Mouse (Mus musculus): Measurements from ENCODE around the gene Glis3.

DNA sequence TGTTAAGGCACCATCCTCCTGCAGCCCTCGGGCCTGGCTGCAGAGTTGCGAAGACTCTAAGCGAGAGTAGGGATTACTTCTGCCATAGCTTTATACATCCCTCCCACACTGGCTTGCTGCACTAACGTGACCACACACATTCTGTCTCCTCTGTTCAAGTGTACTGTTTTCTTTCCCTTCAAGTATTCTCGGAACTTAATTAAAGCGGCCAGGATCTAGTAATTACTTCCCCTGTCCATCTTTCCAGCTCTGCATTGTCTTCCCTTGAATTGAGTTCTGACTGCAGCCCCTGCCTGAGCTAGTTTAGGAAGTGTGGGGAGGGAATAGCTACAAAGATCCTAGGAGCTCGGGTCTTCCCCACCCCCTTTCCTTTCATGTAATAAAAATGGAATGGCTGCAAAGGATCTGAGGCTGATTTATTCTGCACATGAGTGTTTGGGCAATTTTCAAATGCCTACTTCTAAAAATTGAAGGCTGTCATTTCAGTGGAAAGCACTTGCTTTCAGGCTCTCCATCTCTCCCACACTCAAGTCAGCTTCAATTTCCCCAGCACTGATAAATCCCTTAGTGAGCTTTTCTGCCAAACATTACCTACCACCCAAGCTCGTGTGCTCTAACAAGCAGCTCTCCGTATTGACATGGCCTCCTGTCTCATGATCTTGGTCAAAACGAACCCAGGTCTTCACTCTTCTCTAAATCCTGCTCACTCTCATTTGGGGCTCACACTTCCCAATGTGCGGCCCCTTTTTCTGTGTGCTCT is 346.7 kb downstream of the Glis3 start:
- TF ChIP-seq ZNF384 (IDR thresholded peaks at IDR 0.05; ENCODE audit: low read depth, low read length), result no peak
- TF ChIP-seq CHD2 (IDR thresholded peaks at IDR 0.05; ENCODE audit: low read depth, low read length), result no peak
- TF ChIP-seq HCFC1 (IDR thresholded peaks at IDR 0.05; ENCODE audit: borderline replicate concordance, insufficient read depth, low read length), result no peak
- TF ChIP-seq ZC3H11A (IDR thresholded peaks at IDR 0.05; ENCODE audit: borderline replicate concordance, low read depth, low read length), result no peak
- TF ChIP-seq MAFK (IDR thresholded peaks at IDR 0.05; ENCODE audit: insufficient read depth, low read depth, low read length), result no peak

All from ES-E14 (cell line).